In the genomic region with DNA sequence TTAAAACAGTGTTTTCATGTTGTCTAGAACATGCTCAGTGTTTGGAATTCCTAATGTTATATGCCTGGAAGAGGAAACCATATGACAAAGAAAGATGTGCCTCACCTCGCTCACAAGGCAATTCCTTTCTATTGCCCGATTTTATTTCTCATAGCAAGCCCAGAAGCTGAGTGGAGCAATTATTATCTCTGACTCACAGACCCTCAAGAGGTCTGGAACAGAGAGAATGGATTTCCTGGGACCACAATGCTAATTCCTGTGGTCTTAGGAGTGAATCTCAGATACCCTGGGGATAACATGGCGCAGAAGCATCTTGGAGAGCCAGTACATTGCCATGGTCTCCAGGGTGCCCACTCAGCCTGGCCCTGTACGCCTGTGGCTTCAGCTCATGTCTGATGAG, we compare ENCODE assay signal across 23 mouse cellular contexts. TPM values are rescaled to one million over a fixed set of nuclear protein-coding genes. Genes with fewer than 3 reads are reported as not detected.
DNase-seq lines count a peak whose midpoint lies in the region; ATAC-seq and TF ChIP-seq lines count a peak whose summit lies in the region.
"Had no signal": no experiment of that assay in that cellular context is flagged by ENCODE, and none has a peak within 500 bp of the region (broad histone marks: within the 10 kb centered on the region; RNA-seq: fewer than 3 reads in every experiment).

No protein-coding gene starts in this region.

- H3K36me3 ChIP-seq in hindbrain, embryonic 13.5 days, result peaks cover 19% of the 10 kb centered on the region
- no peaks in the 10 kb centered on the region for H3K36me3 ChIP-seq in hindbrain, postnatal 0 days (ENCODE audit: insufficient read depth, low read length)
- H3K36me3 ChIP-seq in spleen, adult 2 months (ENCODE audit: control insufficient read depth, insufficient read depth, low read length), result 0 out of 2 replicates have a peak, but pooled peaks cover under 1% of the 10 kb centered on the region
- no peaks in the 10 kb centered on the region for H3K36me3 ChIP-seq in liver, embryonic 13.5 days

- DNase-seq in hindbrain, postnatal 0 days (ENCODE audit: low spot score), result no peak
- DNase-seq in spleen, adult 2 months (ENCODE audit: low read depth in 1 of 2, low spot score in 2 of 2), result no peak
- no peak for DNase-seq in spleen, postnatal 4 days (ENCODE audit: low spot score in 2 of 2)
- no peak for DNase-seq in liver, embryonic 13.5 days
- DNase-seq in embryo, embryonic 10.5 days (ENCODE audit: low spot score), result no peak
- DNase-seq: cerebellum, adult 11 months; cerebellum, postnatal 25 days; heart, adult 2 months; lung, embryonic 14.5 days; right cerebral cortex, postnatal 14 days had no signal

- WGBS in hindbrain, embryonic 13.5 days, result 72% methylated on average over 4 of the region's 4 CpGs
- WGBS in hindbrain, postnatal 0 days, result 75% methylated on average over 4 of the region's 4 CpGs
- 84% methylated on average over 4 of the region's 4 CpGs for WGBS in spleen, adult 2 months
- 51% methylated on average over 4 of the region's 4 CpGs for WGBS in liver, embryonic 13.5 days (ENCODE audit: insufficient replicate concordance)

- no peak for ATAC-seq in hindbrain, embryonic 13.5 days (ENCODE audit: low FRiP score)
- ATAC-seq in hindbrain, postnatal 0 days, result no peak
- ATAC-seq in liver, embryonic 13.5 days (ENCODE audit: low read depth), result no peak
- ATAC-seq in activated CD4-positive, CD25-positive, alpha-beta regulatory T cell, adult 4 months, result no peak
- ATAC-seq: CD4-positive, CD25-positive, alpha-beta regulatory T cell, adult 4 months; inflammation-experienced regulatory T-cells, adult 6 months had no signal

- TF ChIP-seq CTCF in hindbrain, postnatal 0 days (IDR thresholded peaks at IDR 0.05; ENCODE audit: low read depth), result no peak
- no peak for TF ChIP-seq CTCF in spleen, adult 2 months (IDR thresholded peaks at IDR 0.05; ENCODE audit: extremely low read depth, insufficient read depth, insufficient read length, insufficient replicate concordance)

- peak overlapping the region; percentile 53 for H3K27ac ChIP-seq in hindbrain, embryonic 13.5 days
- H3K27ac ChIP-seq in hindbrain, postnatal 0 days, result no peak overlapping the region
- H3K27ac ChIP-seq in spleen, adult 2 months (ENCODE audit: insufficient read depth, low read length), result 0 out of 2 replicates have a peak overlapping the region, but pooled peaks have one; percentile 3
- peak overlapping the region; percentile 79 for H3K27ac ChIP-seq in liver, embryonic 13.5 days
- H3K27ac ChIP-seq: heart, adult 2 months; limb, embryonic 10.5 days had no signal

- no peaks in the 10 kb centered on the region for H3K27me3 ChIP-seq in hindbrain, embryonic 13.5 days
- no peaks in the 10 kb centered on the region for H3K27me3 ChIP-seq in hindbrain, postnatal 0 days (ENCODE audit: insufficient read depth, low read length)
- H3K27me3 ChIP-seq in spleen, adult 2 months (ENCODE audit: control insufficient read depth, insufficient read depth, low read length), result no peaks in the 10 kb centered on the region
- H3K27me3 ChIP-seq in liver, embryonic 13.5 days, result no peaks in the 10 kb centered on the region

- H3K4me3 ChIP-seq in hindbrain, embryonic 13.5 days, result no peak overlapping the region
- no peak overlapping the region for H3K4me3 ChIP-seq in hindbrain, postnatal 0 days (ENCODE audit: low read length)
- no peak overlapping the region for H3K4me3 ChIP-seq in spleen, adult 2 months (ENCODE audit: extremely low read depth, insufficient read depth, insufficient read length)
- H3K4me3 ChIP-seq in liver, embryonic 13.5 days (replicated peaks), result no peak overlapping the region
- H3K4me3 ChIP-seq: heart, adult 2 months; limb, embryonic 10.5 days had no signal

- no peak for TF ChIP-seq POLR2A in spleen, adult 2 months (IDR thresholded peaks at IDR 0.05; ENCODE audit: low read depth, low read length)

- H3K4me2 ChIP-seq in hindbrain, embryonic 13.5 days, result no peak overlapping the region
- H3K4me2 ChIP-seq in hindbrain, postnatal 0 days (ENCODE audit: low read depth, low read length), result no peak overlapping the region
- no peak overlapping the region for H3K4me2 ChIP-seq in liver, embryonic 13.5 days
- H3K4me2 ChIP-seq: lung, embryonic 14.5 days had no signal

- H3K9ac ChIP-seq in hindbrain, embryonic 13.5 days, result 0 out of 2 replicates have a peak overlapping the region, but pooled peaks have one; percentile 36
- H3K9ac ChIP-seq in hindbrain, postnatal 0 days (replicated peaks; ENCODE audit: low read length), result no peak overlapping the region
- no peak overlapping the region for H3K9ac ChIP-seq in liver, embryonic 13.5 days
- H3K9ac ChIP-seq: lung, embryonic 14.5 days had no signal

- H3K9me3 ChIP-seq in hindbrain, embryonic 13.5 days, result no peaks in the 10 kb centered on the region
- no peaks in the 10 kb centered on the region for H3K9me3 ChIP-seq in hindbrain, postnatal 0 days (ENCODE audit: low read length)
- H3K9me3 ChIP-seq in liver, embryonic 13.5 days (replicated peaks), result no peaks in the 10 kb centered on the region
- H3K9me3 ChIP-seq: limb, embryonic 10.5 days had no signal

- peaks cover 35% of the 10 kb centered on the region for H3K4me1 ChIP-seq in hindbrain, embryonic 13.5 days (replicated peaks)
- peaks cover 12% of the 10 kb centered on the region; the same call in 1 of the 2 replicates for H3K4me1 ChIP-seq in hindbrain, postnatal 0 days (ENCODE audit: insufficient read depth, low read length)
- peaks cover 13% of the 10 kb centered on the region; the same call in 1 of the 2 replicates for H3K4me1 ChIP-seq in spleen, adult 2 months (ENCODE audit: control insufficient read depth, insufficient read depth, insufficient read length)
- peaks cover 16% of the 10 kb centered on the region for H3K4me1 ChIP-seq in liver, embryonic 13.5 days (replicated peaks)

RNA-seq across cellular contexts. Expression of a gene that starts 33.5 kb away (rescaled TPM):
- 0.12 TPM in 1 of 2 replicates, not detected in the other for polyA plus RNA-seq in hindbrain, embryonic 13.5 days (2015; fragmentation: Nextera tagmentation; extraction: Ambion mirVana)
- total RNA-seq in hindbrain, postnatal 0 days (2014; rRNA removed), result not detected in 2 replicates
- 0.09 and 0.13 TPM in 2 replicates for polyA plus RNA-seq in hindbrain, postnatal 0 days (2015; fragmentation: Nextera tagmentation; extraction: Ambion mirVana)
- 0.05 and 0.06 TPM in 2 replicates for polyA plus RNA-seq in spleen, adult 2 months (2012; rRNA removed)
- 0.08 TPM in 1 of 2 replicates, not detected in the other for polyA plus RNA-seq in liver, embryonic 13.5 days (2015; fragmentation: Nextera tagmentation; extraction: Ambion mirVana)
- not detected for polyA plus RNA-seq in activated CD4-positive, CD25-positive, alpha-beta regulatory T cell, adult 4 months (2017; shearing (Covaris generic))
- total RNA-seq: gastrocnemius, adult 8-10 months; heart, adult 2 months; megakaryocyte, adult 5-6 weeks; MEL had no signal
- polyA plus RNA-seq: embryonic facial prominence, embryonic 11.5 days; heart, adult 2 months; heart, postnatal 0 days; inflammation-experienced regulatory T-cells, adult 6 months; kidney, embryonic 14.5 days; large intestine, adult 2 months; limb, embryonic 10.5 days; lung, embryonic 14.5 days; urinary bladder, adult 2 months had no signal

RNA-seq across cellular contexts. Expression of a gene that starts 46.2 kb away (rescaled TPM):
- 53.4 and 53.5 TPM in 2 replicates for polyA plus RNA-seq in hindbrain, embryonic 13.5 days (2015; fragmentation: Nextera tagmentation; extraction: Ambion mirVana)
- 35.6 and 95.4 TPM in 2 replicates for total RNA-seq in hindbrain, postnatal 0 days (2014; rRNA removed)
- polyA plus RNA-seq in hindbrain, postnatal 0 days (2015; fragmentation: Nextera tagmentation; extraction: Ambion mirVana), result 31.1 and 32.2 TPM in 2 replicates
- polyA plus RNA-seq in spleen, adult 2 months (2012; rRNA removed), result 1.7 and 2.2 TPM in 2 replicates
- 37.9 and 42.7 TPM in 2 replicates for polyA plus RNA-seq in liver, embryonic 13.5 days (2015; fragmentation: Nextera tagmentation; extraction: Ambion mirVana)
- polyA plus RNA-seq in activated CD4-positive, CD25-positive, alpha-beta regulatory T cell, adult 4 months (2017; shearing (Covaris generic)), result 10 to 100 TPM; 33.8 to 43.7 TPM

Comparison
In these comparisons a context has a peak if more than half of its experiments do, and no peak if none do; other contexts are left out.
1. RNA of a gene that starts 46.2 kb away (polyA plus RNA-seq): 53.4 to 53.5 TPM in hindbrain, embryonic 13.5 days, 33.8 to 43.7 TPM in activated CD4-positive, CD25-positive, alpha-beta regulatory T cell, adult 4 months, 37.9 to 42.7 TPM in liver, embryonic 13.5 days and 31.1 to 32.2 TPM in hindbrain, postnatal 0 days; 1.7 to 2.2 TPM in spleen, adult 2 months; every median in the first group is over 10 times any median in the second.